Mouse (Mus musculus) adrenal gland, adult (tissue): ENCODE results near the gene Gm20441.
"Not testable (repeated sequence)": the region's sequence is repeated elsewhere in the genome, so short reads cannot be mapped to it uniquely, and the experiment has no call there.

ENCODE experiments used
- DNase-seq, 2 experiments: peaks; one replicate each; pipeline ENCODE4 v3.0.0; 2022 to 2023; ENCODE audit warnings: low spot score in 1 of 2; ENCODE audit not compliant: inconsistent age in 2 of 2

Gene Gm20441

DNA sequence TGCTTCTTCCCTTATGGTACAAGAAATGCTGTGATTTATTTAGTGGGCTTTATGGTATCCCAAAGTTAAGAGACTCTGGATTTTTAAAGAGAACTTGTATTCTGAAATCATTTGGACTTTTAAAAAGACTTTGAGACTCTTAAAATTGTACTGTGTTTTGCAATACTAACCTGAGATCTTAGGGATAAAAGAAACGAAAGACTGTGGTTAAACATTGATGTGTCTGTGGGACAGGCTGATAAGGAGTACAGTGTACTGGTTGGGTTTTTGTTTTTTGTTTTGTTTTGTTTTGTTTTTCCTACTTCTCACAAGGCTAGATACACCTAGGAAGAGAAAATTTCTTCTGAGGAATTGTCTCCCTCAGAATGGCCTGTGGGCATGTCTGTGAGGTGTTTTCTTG lies 4.7 kb upstream of the Gm20441 start:
- no peak for DNase-seq

DNA sequence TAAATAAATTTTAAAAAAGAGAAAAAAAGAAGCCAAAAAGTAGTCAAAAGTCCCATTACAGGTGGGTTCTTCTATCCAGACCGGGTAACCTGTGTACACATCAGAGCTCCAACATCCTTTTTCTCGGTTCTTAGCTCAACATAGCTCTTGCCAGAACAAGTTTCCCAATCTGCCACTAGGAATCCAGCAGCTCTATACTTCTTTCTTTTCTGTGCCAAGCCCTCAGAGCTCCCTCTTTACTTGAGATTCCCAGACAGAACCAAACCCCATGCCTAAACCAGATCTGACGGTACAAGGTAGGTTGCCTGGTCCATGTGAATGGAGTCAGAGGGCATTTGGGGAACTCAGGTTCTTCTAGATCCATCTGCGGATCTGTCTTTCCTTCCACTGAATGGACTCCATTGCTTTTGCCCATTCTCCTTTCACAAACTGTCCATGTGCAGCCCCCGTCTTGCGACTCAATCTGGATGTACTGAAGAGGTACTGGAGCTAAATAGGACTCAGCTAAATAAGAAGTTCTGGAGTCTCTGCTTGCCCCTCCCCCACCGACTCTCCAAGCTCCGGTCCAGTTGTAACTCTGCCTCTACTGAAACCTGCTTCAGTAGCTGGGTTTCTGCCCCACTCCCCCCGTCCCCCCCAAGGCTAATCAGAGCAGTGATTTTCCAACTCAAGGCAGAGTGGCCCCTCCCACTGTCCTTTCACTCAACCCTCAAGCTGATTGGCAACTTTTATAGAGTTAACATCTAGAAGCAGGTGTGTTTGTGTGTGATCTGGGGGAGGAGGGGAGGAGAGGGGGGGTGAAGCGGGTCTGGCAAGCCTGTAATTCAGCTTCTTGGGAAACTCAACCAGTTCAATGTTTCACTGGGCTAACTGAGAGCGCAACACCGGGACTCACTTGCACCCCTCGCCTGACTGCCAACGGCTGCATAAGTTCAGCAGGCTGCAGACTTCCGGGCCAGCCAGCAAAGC lies 1.3 kb downstream of the Gm20441 start:
- DNase-seq: peak in 1 of 2 experiments; percentile 44

DNA sequence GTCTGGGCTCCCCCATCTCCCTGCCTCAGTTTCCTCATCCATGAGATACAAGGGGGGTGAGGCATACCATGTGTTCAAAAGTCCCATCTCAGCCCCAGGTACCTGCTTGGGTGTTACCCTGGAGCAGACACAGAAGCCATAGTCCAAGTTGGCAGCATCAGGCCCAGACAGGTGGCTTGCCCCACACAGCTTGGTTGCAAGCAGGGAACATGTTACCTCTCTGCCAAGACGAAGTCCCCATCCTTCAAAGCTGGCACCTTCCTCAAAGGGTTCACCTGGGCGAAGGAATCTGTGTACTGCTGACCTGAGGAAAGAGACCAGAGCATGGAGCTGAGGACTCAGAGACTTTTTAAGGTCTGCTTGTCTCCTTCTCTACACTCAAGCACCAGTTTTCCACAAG lies 2.9 kb downstream of the Gm20441 start:
- DNase-seq: no peak

DNA sequence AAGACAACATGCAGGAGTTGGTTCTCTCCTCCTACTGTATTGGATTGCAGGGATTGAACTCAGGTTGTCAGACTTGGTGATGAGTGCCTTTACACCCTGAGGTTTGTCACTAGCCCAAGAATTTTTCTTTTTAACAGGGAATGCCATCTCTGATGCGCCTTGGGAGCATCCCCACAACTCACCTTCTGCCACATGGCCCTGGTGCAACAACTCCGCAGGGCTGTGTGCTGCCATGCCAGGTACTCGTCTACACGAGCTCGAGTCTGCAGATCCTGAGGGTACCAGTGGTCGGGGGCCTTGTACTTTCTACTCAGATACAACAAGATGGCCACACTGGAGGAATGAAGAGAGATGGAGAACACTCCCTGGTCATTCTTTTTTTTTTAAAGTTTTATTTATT lies 4.2 kb downstream of the Gm20441 start:
- no peak for DNase-seq

DNA sequence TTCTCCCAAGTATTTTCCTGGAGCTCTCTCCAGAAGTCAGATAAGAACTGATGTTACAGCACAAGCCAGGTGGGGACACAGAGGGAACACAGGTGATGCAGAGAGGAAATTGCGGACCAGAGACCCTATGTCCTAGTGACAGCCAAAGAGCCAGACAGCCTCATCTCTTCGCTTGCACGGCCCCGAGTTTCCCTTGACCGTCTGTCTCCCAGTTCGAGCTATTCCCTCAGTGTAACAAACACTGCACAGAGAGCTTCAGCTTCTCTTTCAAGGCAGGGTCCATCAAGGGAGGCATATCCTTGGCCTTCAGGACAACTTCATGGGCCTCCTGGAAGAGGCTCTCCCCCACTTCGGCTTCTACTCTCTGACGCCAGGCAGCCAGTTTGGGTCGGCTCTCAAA lies 6.2 kb downstream of the Gm20441 start:
- DNase-seq: no peak

DNA sequence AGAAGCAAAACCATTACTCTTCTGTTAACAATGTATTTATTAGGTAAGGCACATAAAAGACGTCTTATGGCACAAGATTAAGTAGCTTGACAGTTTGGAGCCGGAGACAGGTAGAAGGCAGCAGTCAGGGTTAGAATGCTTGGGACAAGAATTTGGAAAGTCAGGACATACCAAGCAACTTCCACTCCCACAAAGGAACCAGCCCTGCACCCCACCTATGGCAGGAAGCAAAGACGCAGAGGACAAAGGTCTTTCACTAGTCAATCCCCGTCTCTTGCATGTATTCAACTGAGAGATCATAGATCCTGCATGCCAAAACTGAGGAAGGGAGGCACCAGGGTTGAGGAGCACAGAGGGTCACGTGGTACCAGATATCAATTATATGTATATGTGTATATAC lies 6.7 kb downstream of the Gm20441 start:
- DNase-seq: peak in 1 of 2 experiments; percentile 33

DNA sequence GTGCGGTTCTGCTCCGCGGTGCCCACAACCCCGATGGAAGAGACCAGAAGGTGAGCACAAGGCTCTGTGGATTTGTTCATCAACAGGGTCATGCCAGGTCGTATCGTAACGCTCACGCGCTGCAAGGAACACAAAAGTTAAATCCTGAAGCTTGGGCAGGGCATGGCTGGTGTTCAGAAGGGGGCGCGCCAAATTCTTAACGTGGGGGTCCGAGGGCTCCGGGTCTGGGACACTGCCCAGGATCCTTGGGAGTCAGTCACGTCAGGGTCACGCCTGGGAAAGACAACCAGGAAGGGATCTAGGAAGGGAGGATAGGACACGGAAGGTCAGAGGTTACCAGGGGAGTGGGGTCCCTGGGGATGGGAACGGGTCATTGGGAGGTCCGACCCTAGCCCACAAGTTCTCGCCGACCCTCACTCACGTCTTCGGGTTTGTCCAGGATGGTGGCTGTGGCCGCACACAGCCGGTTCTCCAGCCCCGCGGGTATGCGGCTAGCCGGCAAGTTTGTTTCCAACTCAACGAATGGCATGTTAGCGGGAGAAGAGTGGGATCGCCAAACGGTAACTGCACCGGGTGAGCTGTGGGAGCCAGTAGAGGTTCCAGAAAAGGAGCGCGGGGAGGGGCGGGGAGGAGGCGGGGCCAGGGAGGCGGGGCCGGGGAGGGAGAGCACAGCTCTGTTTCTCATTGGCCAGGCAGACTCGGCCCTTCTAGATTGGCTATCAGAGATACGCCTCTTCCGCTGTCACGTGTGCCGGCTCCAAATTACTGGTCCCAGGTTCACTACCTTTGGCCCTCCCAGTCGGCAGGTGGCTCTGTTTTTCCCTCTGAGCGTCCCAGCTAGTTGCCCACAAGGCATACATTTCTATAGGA lies 7.7 kb downstream of the Gm20441 start, which contains the start of gene Ddt:
TSS of gene Ddt (minus strand) at position 620 of the 870 bp plus-strand sequence.
- peak; percentile 88 to 93 for DNase-seq

DNA sequence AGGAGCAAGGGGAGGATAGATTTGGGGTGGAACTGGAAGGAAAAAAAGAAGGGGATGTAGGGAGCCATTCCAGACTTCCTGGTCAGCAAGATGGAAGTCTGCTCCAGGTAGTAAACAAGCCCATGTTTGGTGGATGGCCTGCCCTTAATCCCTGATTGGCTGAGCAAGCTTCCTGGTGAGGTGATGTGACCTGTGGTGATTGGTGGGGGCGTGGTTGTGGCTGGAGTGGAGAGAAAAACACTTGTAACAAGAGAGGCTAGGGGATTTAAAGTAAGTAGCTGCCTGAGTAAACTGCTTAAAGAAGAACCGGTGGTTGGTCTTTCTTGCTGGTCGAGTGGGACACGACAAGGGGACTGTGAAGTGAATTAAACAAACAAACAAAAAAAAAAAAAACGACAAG lies 13.0 kb downstream of the Gm20441 start:
- DNase-seq: not testable (repeated sequence)

DNA sequence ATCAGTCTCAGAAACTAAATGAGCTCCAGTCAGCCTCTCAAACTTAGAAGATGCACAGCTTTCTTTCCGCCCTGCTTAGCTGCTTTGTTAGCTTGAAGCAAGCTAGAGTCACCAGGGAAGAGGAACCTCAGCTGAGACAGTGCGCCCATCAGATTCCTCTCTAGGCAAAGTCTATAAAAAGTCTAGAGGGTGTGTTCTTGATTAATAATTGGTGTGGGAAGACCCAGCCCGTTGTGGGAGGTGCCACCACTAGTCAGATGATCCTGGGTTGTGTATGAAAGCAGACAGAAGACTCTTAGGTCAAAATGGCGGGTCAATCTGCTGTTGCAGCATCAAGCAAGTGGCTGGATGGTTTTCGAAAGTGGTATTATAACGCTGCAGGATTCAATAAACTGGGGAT lies 13.9 kb downstream of the Gm20441 start:
- no peak for DNase-seq

DNA sequence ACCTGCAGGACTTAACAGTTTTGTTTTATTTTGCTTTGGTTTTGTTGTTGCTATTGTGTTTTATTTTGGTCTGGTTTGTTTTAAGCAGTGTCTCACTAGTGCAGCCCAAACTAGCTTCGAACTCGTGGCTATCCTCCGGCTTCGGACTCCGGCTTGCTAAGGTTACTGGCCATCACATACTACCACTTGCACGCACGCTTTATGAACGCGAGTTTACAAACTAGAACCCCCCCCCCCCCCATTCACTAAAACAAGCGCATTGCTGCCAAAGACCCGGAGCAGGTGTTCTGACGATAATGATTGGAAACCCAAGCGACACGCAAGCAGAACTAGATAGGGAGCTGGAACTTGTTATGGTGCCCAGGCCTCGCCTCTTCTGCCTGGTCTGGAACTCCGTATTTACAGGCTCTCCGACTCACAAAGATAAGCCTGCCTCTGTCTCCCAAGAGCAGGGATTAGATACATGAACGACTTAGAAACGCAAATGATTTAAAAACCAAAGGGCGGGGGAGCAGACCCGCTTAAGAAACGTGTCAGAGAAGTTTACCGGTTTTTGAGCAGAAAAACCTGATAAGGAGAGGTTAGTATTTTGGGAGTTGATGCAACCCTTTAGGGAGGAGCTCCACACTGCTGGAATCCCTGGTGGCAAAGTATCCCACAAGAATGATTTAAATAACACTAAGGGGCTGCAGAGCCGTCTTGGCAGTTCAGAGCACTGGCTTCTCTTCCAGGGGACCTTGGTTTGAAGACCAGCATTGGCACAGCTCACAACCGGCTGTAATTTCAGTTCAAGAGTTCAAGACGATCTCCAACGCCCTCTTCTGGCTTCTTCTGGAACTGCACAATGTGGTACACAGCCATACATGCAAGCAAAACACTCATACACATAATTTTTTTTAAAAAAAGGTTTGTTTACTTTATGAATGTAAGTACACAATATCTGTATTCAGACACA lies 16.0 kb downstream of the Gm20441 start:
- peak; percentile 72 to 91 for DNase-seq

DNA sequence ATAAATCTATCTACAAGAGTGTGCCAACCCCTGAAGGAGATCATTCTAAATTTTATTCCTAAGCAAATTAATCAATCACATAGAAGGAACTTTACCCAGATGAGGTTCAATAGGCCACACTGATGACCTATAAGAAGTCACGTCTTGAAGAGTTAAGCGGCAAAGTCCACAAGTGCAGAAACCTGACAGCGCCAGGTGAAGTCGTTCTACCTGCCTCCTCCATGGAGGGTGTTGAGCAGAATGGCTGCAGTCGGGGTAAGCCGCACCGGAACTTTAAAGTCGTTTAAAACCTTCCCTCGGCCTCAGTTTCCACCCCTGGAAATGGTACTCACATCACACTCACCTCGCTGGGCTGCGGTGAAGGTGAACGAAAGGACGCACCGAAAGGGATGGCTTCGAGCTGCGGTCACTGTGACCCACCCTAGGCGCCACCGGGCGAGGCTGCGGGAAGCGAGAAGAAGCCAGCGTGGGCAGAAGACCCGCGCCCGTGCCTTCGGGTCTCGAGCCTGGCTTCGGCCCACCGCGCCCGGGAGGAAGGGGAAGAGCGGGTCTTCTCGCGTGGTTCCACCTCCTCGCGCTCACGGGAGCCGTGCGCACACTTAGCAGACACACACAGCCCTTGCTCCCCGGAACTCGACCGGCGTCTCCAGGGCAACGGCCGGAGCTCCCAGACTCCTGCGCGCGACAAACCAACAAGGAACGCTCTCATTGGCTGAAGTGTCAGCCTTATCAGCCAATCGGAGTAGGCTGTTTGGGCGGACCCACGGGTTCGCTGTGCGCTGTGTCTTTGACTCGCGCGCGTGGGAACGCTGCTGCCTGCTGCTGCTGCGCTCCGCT lies 16.9 kb downstream of the Gm20441 start, which contains the start of gene Cabin1:
TSS of gene Cabin1 (minus strand) at position 660 of the 837 bp plus-strand sequence.
- peak; percentile 97 to 99 for DNase-seq

DNA sequence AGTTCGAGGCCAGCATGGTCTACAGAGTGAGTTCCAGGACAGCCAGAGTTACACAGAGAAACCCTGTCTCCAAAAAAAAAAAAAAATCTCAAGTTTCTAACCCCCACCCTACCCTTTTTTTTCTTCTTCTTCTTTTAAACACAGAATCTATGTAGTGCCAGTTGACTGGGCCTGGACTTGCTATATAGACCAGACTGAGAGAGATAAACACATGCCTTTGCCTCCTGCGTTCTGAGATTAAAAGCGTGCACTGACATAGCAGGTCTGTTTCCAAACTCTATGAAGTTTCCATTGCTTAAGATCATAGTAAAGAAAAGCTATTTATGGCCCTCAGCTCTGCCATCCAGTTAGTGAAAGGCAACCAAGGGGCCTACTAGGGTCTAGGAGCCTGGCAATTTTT lies 18.3 kb downstream of the Gm20441 start:
- DNase-seq: no peak

DNA sequence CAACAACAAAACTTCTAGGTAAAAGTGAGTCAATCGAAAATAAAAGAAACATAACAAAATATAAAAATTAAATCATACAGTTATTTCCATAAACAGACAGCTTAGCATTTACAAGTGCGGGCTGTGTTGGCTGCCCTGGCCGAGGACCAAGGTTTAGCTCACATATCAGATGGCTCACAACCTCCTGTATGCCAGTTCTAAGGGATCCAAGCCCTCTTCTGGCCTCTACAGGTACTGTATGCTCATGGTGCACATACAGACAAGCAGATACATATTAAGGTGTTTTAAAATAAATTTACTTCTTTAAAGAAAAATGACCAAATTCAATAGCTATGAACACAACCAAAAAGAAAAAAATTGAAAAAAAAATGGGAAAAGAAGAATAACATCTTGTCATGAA lies 20.4 kb downstream of the Gm20441 start:
- DNase-seq: no peak

DNA sequence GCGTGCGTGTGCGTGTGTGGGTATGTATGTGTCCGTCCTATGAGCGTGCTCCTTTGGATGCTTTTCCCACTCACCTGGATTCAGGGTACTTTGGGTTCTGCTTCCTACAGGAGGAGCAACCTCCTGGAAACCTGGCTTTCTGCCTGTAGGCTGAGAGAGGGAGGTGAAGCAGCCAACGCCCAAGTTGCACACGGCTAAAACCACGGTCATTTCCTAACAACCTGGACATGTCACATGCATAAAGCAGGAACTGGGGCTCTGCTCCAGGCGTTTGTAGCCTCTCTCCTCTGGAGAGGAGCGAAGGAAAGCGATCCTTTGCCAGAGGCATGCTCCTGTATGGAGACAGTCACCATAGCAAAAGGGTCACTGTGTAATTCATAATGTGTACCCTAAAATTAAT lies 24.0 kb downstream of the Gm20441 start:
- DNase-seq: no peak

DNA sequence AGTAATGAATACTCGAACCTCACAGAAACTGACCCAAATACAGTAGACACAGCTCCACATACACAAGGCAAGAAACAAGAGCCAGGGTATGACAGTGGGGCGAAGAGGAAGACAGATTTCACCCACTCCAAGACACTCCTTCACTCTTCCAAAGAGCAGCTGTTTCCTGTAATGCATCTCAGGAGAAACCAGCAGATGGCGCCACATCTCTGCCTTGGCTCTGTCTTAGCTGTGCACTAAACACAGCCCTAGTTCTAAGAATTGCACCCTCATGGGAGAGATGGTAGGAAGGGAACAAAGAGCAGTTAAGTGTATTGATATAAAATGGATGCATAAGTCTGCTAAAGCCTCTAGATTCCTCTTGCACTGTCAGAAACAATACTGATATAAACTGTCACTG lies 36.7 kb downstream of the Gm20441 start:
- DNase-seq: peak; percentile 66 to 93

DNA sequence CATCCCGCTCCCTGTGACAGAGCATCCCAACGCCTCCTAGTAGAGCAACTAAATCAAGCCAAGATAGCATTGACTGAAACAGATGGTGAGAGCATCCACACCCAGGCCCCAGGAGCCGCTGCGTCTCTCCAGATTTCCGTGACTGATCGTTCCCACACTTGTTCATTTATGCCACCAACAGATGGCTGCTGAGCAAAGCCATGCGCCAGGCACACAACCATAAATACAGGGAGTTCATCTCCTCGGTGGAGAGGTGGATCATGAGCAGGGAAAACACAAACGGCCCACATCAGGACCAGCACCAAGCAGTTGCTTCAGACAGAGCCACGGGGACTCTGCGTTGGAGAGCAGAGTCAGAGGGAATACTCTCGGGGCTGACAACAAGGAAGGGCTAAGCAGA lies 37.4 kb downstream of the Gm20441 start:
- no peak for DNase-seq

DNA sequence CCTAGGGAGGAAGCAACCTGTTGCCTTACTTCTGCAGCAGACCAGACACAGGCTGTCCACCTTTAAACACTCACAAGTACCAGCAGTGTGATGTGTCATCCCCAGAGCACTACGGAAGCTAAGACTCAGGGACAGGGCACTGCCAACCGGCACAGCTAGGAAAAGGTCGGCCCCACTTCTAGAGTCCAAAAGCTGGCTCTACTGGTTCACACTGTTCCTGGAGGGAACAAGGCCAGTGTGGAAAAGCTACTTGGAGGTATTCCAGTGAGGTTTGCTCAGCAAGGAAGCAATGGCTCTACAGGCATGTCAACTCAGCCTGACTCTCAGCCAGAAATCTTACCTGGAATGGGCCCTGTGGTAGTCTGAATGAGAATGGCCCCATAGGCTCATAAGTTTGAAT lies 39.9 kb downstream of the Gm20441 start:
- peak in 1 of 2 experiments; percentile 82 for DNase-seq

DNA sequence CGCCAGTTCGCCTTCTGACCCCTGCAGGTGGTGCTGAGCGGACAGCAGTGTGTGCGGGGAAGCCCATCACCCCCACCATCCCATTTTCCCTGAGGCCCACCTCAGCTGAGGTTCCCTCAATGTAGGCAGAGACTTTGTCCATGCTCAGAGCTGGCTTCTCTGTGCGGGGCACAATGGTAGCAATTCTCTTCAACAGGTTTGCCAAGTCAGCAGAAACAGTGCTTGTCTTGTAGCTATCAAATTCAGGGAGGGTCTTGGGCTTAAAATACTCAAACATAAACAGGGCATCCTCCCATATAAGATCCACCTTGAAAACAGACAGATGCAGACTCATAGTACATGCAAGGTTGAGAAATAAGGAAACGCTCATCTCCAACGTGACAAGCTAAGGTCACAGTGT lies 55.3 kb downstream of the Gm20441 start:
- DNase-seq: no peak
